Mouse (Mus musculus): ENCODE data around the gene Kdm6a.

DNA sequence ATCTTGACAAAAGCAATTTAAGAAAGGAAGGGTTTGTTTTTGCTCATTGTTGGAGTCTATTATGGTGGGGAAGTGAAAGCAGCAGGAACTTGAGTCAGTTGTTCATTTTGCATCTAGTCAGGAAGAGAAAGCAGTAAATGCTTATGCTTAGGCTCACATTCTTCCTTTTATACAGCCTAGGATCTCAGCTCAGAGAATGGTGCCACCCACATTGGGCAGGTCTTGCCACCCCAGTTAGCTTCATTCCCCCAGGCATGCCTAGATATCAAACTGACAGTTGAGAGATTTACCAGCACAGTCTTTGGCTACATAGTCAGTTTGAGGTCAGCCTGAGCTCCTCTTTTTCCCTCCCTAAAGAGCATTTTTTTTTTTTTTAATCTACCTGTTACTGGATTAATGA lies 24.8 kb downstream of the Kdm6a start:
- no peak for TF ChIP-seq POLR2A (IDR thresholded peaks at IDR 0.05; ENCODE audit: borderline replicate concordance, extremely low read depth, low read depth, low read length)
- TF ChIP-seq CTCF (IDR thresholded peaks at IDR 0.05; ENCODE audit: insufficient read depth, low read length) = no peak

Measured in lung, adult 2 months (tissue).